Mouse (Mus musculus): Measurements from ENCODE around the gene Zfp114. TPM values are rescaled to one million over a fixed set of nuclear protein-coding genes. Genes with fewer than 3 reads are reported as not detected.
A peak's percentile ranks its signal among the peaks of the same experiment; 100 is the strongest.

Zfp114 gene
- polyA plus RNA-seq, 1 experiment = 1.6 TPM

DNA sequence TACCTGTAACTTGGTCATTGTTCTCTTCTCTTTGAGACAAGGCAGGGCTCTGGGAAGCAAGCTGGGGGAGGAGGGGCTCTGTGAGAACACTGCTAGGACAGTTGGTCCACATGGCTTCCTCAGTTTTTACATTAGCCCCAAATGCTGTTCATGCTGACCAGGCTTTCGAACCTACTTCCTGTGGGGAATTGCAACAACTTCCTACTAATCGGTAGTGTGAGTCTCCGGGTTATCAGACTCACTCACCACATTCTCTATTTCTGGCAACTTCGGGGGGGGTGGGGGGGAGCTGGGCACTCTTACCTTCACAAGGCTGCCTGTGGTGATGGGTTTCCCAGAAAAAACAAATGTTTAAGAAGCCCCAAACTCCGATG, 14.7 kb downstream of the Zfp114 start:
- H3K4me1 ChIP-seq (ENCODE audit: control insufficient read depth, insufficient read depth, low read length) = no peaks in the 10 kb centered on the region
- TF ChIP-seq CTCF (IDR thresholded peaks at IDR 0.05; ENCODE audit: extremely low read depth, insufficient read depth, low read length) = no peak
- TF ChIP-seq POLR2A (IDR thresholded peaks at IDR 0.05; ENCODE audit: extremely low read depth, insufficient read depth, low read length) = no peak
- no peak overlapping the region for H3K4me3 ChIP-seq (ENCODE audit: insufficient read depth, low read length)
- no peak overlapping the region for H3K27ac ChIP-seq (ENCODE audit: insufficient read depth, low read length)

DNA sequence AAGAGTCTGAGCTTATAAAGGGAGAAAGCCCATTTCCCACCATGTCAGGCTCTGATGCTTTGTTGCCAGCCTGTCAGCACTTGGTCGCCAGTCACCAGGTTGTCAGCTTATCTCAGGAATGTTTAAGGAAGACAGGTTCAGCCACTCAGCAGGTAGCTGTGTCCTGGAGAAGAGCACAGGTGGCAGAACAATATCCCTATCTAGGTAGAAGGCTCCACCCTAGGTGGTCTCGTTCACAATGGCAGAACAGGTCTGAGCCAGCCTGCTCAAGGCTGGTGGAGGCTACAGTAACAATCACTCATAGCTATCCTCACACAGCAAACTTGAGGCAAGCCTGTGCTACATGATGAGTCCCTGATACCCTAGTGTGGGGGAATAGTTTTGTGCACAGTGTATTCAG, 16.5 kb downstream of the Zfp114 start:
- TF ChIP-seq CTCF (IDR thresholded peaks at IDR 0.05; ENCODE audit: extremely low read depth, insufficient read depth, low read length) = no peak
- TF ChIP-seq POLR2A (IDR thresholded peaks at IDR 0.05; ENCODE audit: extremely low read depth, insufficient read depth, low read length) = no peak
- Histone ChIP-seq H3K4me3 (ENCODE audit: insufficient read depth, low read length) (no peak overlapping the region), H3K27ac (ENCODE audit: insufficient read depth, low read length) (no peak overlapping the region), H3K4me1 (ENCODE audit: control insufficient read depth, insufficient read depth, low read length) (no peaks in the 10 kb centered on the region)

DNA sequence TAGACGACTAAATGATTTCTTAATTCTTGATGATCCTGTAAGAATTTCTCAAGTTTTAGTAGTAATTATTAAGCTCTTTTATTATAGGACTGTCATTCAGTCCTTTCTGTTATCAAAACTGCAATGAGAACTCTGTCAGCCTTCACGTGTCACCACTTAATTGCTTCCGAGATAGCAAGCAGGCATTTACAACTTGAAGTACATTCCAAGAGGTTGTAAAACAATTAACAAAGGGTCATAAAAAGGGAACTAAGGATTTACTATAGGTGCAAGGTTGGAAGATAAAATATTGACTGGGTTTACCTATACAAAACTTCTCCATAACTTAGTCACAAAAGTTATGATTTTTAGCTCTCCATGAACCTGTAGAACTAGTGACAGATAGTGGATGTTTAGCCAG, 18.3 kb downstream of the Zfp114 start:
- H3K27ac ChIP-seq (ENCODE audit: insufficient read depth, low read length) = no peak overlapping the region
- TF ChIP-seq CTCF (IDR thresholded peaks at IDR 0.05; ENCODE audit: extremely low read depth, insufficient read depth, low read length) (no peak), POLR2A (IDR thresholded peaks at IDR 0.05; ENCODE audit: extremely low read depth, insufficient read depth, low read length) (no peak)
- no peak overlapping the region for H3K4me3 ChIP-seq (ENCODE audit: insufficient read depth, low read length)
- H3K4me1 ChIP-seq (ENCODE audit: control insufficient read depth, insufficient read depth, low read length) = no peaks in the 10 kb centered on the region

GRCm38 (mm10) chr7:24196961-24197360, 22.1 kb downstream of the Zfp114 start:
- H3K27ac ChIP-seq (ENCODE audit: insufficient read depth, low read length) = no peak overlapping the region
- TF ChIP-seq POLR2A (IDR thresholded peaks at IDR 0.05; ENCODE audit: extremely low read depth, insufficient read depth, low read length) = no peak
- TF ChIP-seq CTCF (IDR thresholded peaks at IDR 0.05; ENCODE audit: extremely low read depth, insufficient read depth, low read length) = no peak
- no peak overlapping the region for H3K4me3 ChIP-seq (ENCODE audit: insufficient read depth, low read length)
- no peaks in the 10 kb centered on the region for H3K4me1 ChIP-seq (ENCODE audit: control insufficient read depth, insufficient read depth, low read length)

DNA sequence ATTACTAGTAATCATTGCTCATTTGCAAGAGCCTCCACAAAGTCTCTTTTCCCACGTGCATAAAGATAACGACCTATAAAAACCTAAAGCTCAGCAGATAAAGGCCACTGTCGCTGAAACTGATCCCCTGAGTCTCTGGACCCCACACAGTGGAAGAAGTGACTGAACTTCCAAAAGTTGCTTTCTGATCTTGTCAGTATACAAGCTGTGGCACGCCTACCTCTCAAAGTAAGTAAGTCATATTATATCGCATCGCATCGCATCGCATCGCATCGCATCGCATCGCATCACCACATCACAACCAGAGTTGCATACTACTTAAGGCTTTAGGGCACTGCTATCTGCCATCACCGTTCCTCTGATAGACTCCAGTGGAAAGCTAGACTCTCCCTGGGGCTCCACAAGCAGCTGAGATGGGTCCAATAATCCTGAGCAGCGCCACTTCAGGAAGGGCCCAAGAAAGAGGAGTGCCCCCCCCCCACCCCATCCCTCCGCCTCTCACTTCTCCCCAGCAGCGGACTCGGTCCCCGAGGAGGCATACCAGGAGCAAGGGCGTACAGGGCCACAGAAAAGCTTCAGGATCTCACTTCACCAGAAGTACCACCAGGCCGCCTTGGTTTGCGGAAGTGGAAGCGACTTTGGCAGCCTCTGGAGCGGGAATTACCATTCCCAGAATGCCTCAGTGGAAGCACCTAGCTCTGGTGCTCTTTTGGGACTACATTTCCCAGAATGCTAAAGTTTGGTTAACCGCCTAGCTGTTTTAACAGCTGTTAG, 32.8 kb downstream of the Zfp114 start:
- Histone ChIP-seq H3K4me3 (ENCODE audit: insufficient read depth, low read length) (peak overlapping the region; percentile 50), H3K4me1 (ENCODE audit: control insufficient read depth, insufficient read depth, low read length) (no peaks in the 10 kb centered on the region), H3K27ac (ENCODE audit: insufficient read depth, low read length) (no peak overlapping the region)
- TF ChIP-seq CTCF (IDR thresholded peaks at IDR 0.05; ENCODE audit: extremely low read depth, insufficient read depth, low read length) (no peak), POLR2A (IDR thresholded peaks at IDR 0.05; ENCODE audit: extremely low read depth, insufficient read depth, low read length) (0 out of 2 replicates have a peak, but pooled peaks have one; percentile 38)

DNA sequence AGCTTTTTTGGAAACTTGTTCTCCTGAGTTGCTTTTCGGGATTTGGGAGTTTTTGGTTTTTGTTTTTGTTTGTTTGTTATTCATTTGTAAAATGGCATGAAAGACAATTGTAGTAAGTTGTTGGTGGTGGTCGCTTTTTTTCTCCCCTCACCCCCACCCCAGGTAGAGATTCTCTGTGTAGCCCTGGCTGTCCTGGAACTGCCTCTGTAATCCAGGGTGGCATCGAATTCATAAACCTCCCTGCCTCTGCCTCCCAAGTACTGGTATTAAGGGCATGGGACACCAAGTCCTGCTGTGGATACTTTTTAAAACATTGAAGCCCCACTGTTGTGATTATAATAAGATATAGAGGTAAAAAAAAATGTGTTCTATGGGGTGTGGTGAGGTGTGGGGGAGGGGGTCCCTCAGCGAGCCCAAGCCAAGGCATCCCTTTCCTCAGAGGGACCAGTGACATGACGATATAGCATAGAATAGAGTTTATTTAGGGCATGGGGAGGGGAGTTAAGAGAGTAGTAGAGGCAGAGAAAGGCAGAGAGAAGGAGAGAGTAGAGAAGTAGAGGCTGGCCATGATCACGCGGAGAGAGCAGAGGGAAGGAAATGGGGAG, 33.5 kb downstream of the Zfp114 start:
- TF ChIP-seq POLR2A (IDR thresholded peaks at IDR 0.05; ENCODE audit: extremely low read depth, insufficient read depth, low read length) (no peak), CTCF (IDR thresholded peaks at IDR 0.05; ENCODE audit: extremely low read depth, insufficient read depth, low read length) (no peak)
- Histone ChIP-seq H3K27ac (ENCODE audit: insufficient read depth, low read length) (no peak overlapping the region), H3K4me3 (ENCODE audit: insufficient read depth, low read length) (peak overlapping the region; percentile 50; the same call in 1 of the 2 replicates), H3K4me1 (ENCODE audit: control insufficient read depth, insufficient read depth, low read length) (no peaks in the 10 kb centered on the region)

- TF ChIP-seq CTCF (IDR thresholded peaks at IDR 0.05; ENCODE audit: extremely low read depth, insufficient read depth, low read length) (no peak), POLR2A (IDR thresholded peaks at IDR 0.05; ENCODE audit: extremely low read depth, insufficient read depth, low read length) (no peak)
- H3K4me1 ChIP-seq (ENCODE audit: control insufficient read depth, insufficient read depth, low read length) = no peaks in the 10 kb centered on the region
- H3K27ac ChIP-seq (ENCODE audit: insufficient read depth, low read length) = no peak overlapping the region
- H3K4me3 ChIP-seq (ENCODE audit: insufficient read depth, low read length) = no peak overlapping the region
These were observed 35.4 kb downstream of the Zfp114 start for GRCm38 (mm10) chr7:24210296-24210695.

- Histone ChIP-seq H3K4me3 (ENCODE audit: insufficient read depth, low read length) (no peak within 1 kb of the TSS), H3K4me1 (ENCODE audit: control insufficient read depth, insufficient read depth, low read length) (no peaks in the 10 kb centered on the region), H3K27ac (ENCODE audit: insufficient read depth, low read length) (no peak within 1 kb of the TSS)
- TF ChIP-seq POLR2A (IDR thresholded peaks at IDR 0.05; ENCODE audit: extremely low read depth, insufficient read depth, low read length) = no peak
- TF ChIP-seq CTCF (IDR thresholded peaks at IDR 0.05; ENCODE audit: extremely low read depth, insufficient read depth, low read length) = no peak
These were observed 36.5 kb downstream of the Zfp114 start, which contains the start of gene Zfp111 for GRCm38 (mm10) chr7:24211343-24211742. Gene Zfp111, minus strand, starts transcription at chr7:24211443.

Other genes with a start within 250 kb of the Zfp114 start
- not detected in 2 replicates for gene Vmn1r179, start 248.1 kb upstream of the Zfp114 start, polyA plus RNA-seq (2012; rRNA removed)
- not detected in 2 replicates for gene Vmn1r180, start 224.4 kb upstream of the Zfp114 start, polyA plus RNA-seq (2012; rRNA removed)
- gene Vmn1r181, start 200.4 kb upstream of the Zfp114 start, polyA plus RNA-seq (2012; rRNA removed) = not detected in 2 replicates
- not detected in 2 replicates for gene V1rd19, start 173.4 kb upstream of the Zfp114 start, polyA plus RNA-seq (2012; rRNA removed)
- gene Vmn1r183, start 121.8 kb upstream of the Zfp114 start, polyA plus RNA-seq (2012; rRNA removed) = not detected in 2 replicates
- 39.0 and 42.0 TPM in 2 replicates for gene Zfp180, start 93.1 kb upstream of the Zfp114 start, polyA plus RNA-seq (2012; rRNA removed)
- 9.9 and 10.6 TPM in 2 replicates for gene Zfp112, start 62.7 kb upstream of the Zfp114 start, polyA plus RNA-seq (2012; rRNA removed)
- 19.3 and 19.9 TPM in 2 replicates for gene Zfp235, start 40.9 kb upstream of the Zfp114 start, polyA plus RNA-seq (2012; rRNA removed)
- 4.1 and 4.2 TPM in 2 replicates for gene Zfp111, start 36.4 kb downstream of the Zfp114 start, polyA plus RNA-seq (2012; rRNA removed)
- 5.8 and 6.7 TPM in 2 replicates for gene Zfp109, start 62.5 kb downstream of the Zfp114 start, polyA plus RNA-seq (2012; rRNA removed)
- gene Zfp108, start 79.7 kb downstream of the Zfp114 start, polyA plus RNA-seq (2012; rRNA removed) = 5.7 and 6.1 TPM in 2 replicates
- 9.2 and 11.0 TPM in 2 replicates for gene Zfp93, start 95.4 kb downstream of the Zfp114 start, polyA plus RNA-seq (2012; rRNA removed)
- gene Zfp61, start 126.2 kb downstream of the Zfp114 start, polyA plus RNA-seq (2012; rRNA removed) = 22.9 and 27.6 TPM in 2 replicates
- 20.2 and 22.4 TPM in 2 replicates for gene Zfp94, start 141.6 kb downstream of the Zfp114 start, polyA plus RNA-seq (2012; rRNA removed)
- gene Tescl, start 158.9 kb downstream of the Zfp114 start, polyA plus RNA-seq (2012; rRNA removed) = 0.29 TPM in 1 of 2 replicates, not detected in the other
- not detected in 2 replicates for gene Lypd5, start 174.1 kb downstream of the Zfp114 start, polyA plus RNA-seq (2012; rRNA removed)
- gene Kcnn4, start 195.2 kb downstream of the Zfp114 start, polyA plus RNA-seq (2012; rRNA removed) = 0.47 and 0.77 TPM in 2 replicates
- 81.7 and 84.5 TPM in 2 replicates for gene Smg9, start 224.6 kb downstream of the Zfp114 start, polyA plus RNA-seq (2012; rRNA removed)